In the genomic region with DNA sequence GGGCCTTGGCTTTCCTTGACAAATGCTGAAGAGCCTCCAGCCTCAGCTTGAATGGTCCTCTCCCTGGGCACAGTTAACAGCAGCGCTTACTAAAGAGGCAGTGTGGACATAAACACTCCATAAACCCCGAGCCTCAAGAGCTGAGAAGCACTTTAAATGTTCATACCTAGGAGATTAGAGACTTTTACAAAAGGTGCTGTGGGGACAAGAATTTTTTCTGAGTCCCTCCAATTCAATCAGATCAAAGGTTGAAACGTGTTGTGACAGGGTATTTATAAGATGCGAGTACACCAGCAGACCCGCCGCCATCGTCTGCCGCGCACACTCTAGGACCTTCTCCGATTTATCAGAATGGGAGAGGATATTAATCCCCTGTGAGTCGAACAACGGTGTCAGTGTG, we compare ENCODE assay signal across 9 mouse cellular contexts. TPM values are rescaled to one million over a fixed set of nuclear protein-coding genes. Genes with fewer than 3 reads are reported as not detected.
DNase-seq lines count a peak whose midpoint lies in the region; ATAC-seq lines count a peak whose summit lies in the region.
"Had no signal": no experiment of that assay in that cellular context is flagged by ENCODE, and none has a peak within 500 bp of the region (broad histone marks: within the 10 kb centered on the region; RNA-seq: fewer than 3 reads in every experiment).

No protein-coding gene starts in this region.

- H3K27me3 ChIP-seq in heart, embryonic 12.5 days (replicated peaks), result peaks cover 4% of the 10 kb centered on the region
- peaks cover 44% of the 10 kb centered on the region for H3K27me3 ChIP-seq in hindbrain, embryonic 13.5 days
- peaks cover 53% of the 10 kb centered on the region for H3K27me3 ChIP-seq in midbrain, embryonic 12.5 days

- no peak overlapping the region for H3K27ac ChIP-seq in heart, embryonic 12.5 days (ENCODE audit: poor library complexity, severe bottlenecking)
- H3K27ac ChIP-seq in hindbrain, embryonic 13.5 days, result no peak overlapping the region
- no peak overlapping the region for H3K27ac ChIP-seq in midbrain, embryonic 12.5 days (replicated peaks)
- H3K27ac ChIP-seq: embryonic facial prominence, embryonic 12.5 days had no signal

- intact Hi-C loops in heart, postnatal 14 days (cut with DNase I), result loop anchor here (5.0 to 10.0 kb wide), 2 partner anchors 44 to 623 kb away; no protein-coding TSS in a partner anchor

- H3K4me2 ChIP-seq in heart, embryonic 12.5 days, result peak overlapping the region; percentile 81
- H3K4me2 ChIP-seq in hindbrain, embryonic 13.5 days, result peak overlapping the region; percentile 96
- peak overlapping the region; percentile 86 for H3K4me2 ChIP-seq in midbrain, embryonic 12.5 days (replicated peaks)

- H3K9me3 ChIP-seq in heart, embryonic 12.5 days (replicated peaks), result no peaks in the 10 kb centered on the region
- H3K9me3 ChIP-seq in hindbrain, embryonic 13.5 days, result no peaks in the 10 kb centered on the region
- no peaks in the 10 kb centered on the region for H3K9me3 ChIP-seq in midbrain, embryonic 12.5 days
- H3K9me3 ChIP-seq: embryonic facial prominence, embryonic 12.5 days had no signal

- H3K4me3 ChIP-seq in heart, embryonic 12.5 days, result peak overlapping the region; percentile 92
- peak overlapping the region; percentile 67; the same call in 1 of the 2 replicates for H3K4me3 ChIP-seq in hindbrain, embryonic 13.5 days
- H3K4me3 ChIP-seq in midbrain, embryonic 12.5 days, result peak overlapping the region; percentile 71

- no peaks in the 10 kb centered on the region for H3K36me3 ChIP-seq in heart, embryonic 12.5 days
- no peaks in the 10 kb centered on the region for H3K36me3 ChIP-seq in hindbrain, embryonic 13.5 days
- H3K36me3 ChIP-seq in midbrain, embryonic 12.5 days, result no peaks in the 10 kb centered on the region
- H3K36me3 ChIP-seq: embryonic facial prominence, embryonic 12.5 days had no signal

- ATAC-seq in heart, embryonic 12.5 days (ENCODE audit: insufficient number of reproducible peaks, low FRiP score), result no peak
- no peak for ATAC-seq in hindbrain, embryonic 13.5 days (ENCODE audit: low FRiP score)
- ATAC-seq in midbrain, embryonic 12.5 days (ENCODE audit: low FRiP score, low read depth), result no peak
- ATAC-seq in activated CD4-positive, CD25-positive, alpha-beta regulatory T cell, adult 4 months, result no peak

- peaks cover 40% of the 10 kb centered on the region for H3K4me1 ChIP-seq in heart, embryonic 12.5 days (replicated peaks)
- H3K4me1 ChIP-seq in hindbrain, embryonic 13.5 days (replicated peaks), result peaks cover 72% of the 10 kb centered on the region
- H3K4me1 ChIP-seq in midbrain, embryonic 12.5 days, result peaks cover 64% of the 10 kb centered on the region

- 1% methylated on average over 12 of the region's 12 CpGs for WGBS in heart, embryonic 12.5 days
- WGBS in hindbrain, embryonic 13.5 days, result 3% methylated on average over 12 of the region's 12 CpGs
- WGBS in midbrain, embryonic 12.5 days, result under 1% methylated on average over 12 of the region's 12 CpGs

- DNase-seq in heart, postnatal 14 days, result no peak
- peak; percentile 51 for DNase-seq in embryo, embryonic 11 days
- DNase-seq in thymus, postnatal 25 days, result no peak
- DNase-seq in urinary bladder, postnatal 25 days (ENCODE audit: low spot score), result no peak

- peak overlapping the region; percentile 65 for H3K9ac ChIP-seq in heart, embryonic 12.5 days
- H3K9ac ChIP-seq in hindbrain, embryonic 13.5 days, result no peak overlapping the region
- H3K9ac ChIP-seq in midbrain, embryonic 12.5 days (replicated peaks), result no peak overlapping the region
- H3K9ac ChIP-seq: embryonic facial prominence, embryonic 12.5 days had no signal

RNA-seq across cellular contexts. Expression of a gene that starts 1.2 kb away (rescaled TPM):
- 26.5 and 29.6 TPM in 2 replicates for polyA plus RNA-seq in heart, embryonic 12.5 days (2016; fragmentation: Nextera tagmentation; extraction: Ambion mirVana)
- total RNA-seq in heart, postnatal 14 days (2021), result 10 to 100 TPM; 39.5 to 43.6 TPM
- polyA plus RNA-seq in hindbrain, embryonic 13.5 days (2015; fragmentation: Nextera tagmentation; extraction: Ambion mirVana), result 7.8 and 8.8 TPM in 2 replicates
- 10.5 and 10.7 TPM in 2 replicates for polyA plus RNA-seq in midbrain, embryonic 12.5 days (2016; fragmentation: Nextera tagmentation; extraction: Ambion mirVana)
- polyA plus RNA-seq in activated CD4-positive, CD25-positive, alpha-beta regulatory T cell, adult 4 months (2017; shearing (Covaris generic)), result under 1 TPM in 1 of 2 experiments, not detected in 1; 0.05 TPM
